Comparison of ENCODE assay signal across 15 mouse cellular contexts in genomic region chr8:11843677-11844315, GRCm38 (mm10). TPM values are rescaled to one million over a fixed set of nuclear protein-coding genes. Genes with fewer than 3 reads are reported as not detected.
A peak's percentile ranks its signal among the peaks of the same experiment; 100 is the strongest.
DNase-seq lines count a peak whose midpoint lies in the region; ATAC-seq and TF ChIP-seq lines count a peak whose summit lies in the region.
"Had no signal": no experiment of that assay in that cellular context is flagged by ENCODE, and none has a peak within 500 bp of the region (broad histone marks: within the 10 kb centered on the region; RNA-seq: fewer than 3 reads in every experiment).

No protein-coding gene starts in this region.

- H3K4me1 ChIP-seq in forebrain, embryonic 13.5 days: peaks cover 30% of the 10 kb centered on the region
- peaks cover 5% of the 10 kb centered on the region; the same call in 1 of the 2 replicates for H3K4me1 ChIP-seq in forebrain, embryonic 11.5 days (replicated peaks; ENCODE audit: control insufficient read depth, insufficient read depth, low read length)
- H3K4me1 ChIP-seq in lung, embryonic 15.5 days: peaks cover 15% of the 10 kb centered on the region
- H3K4me1 ChIP-seq in liver, embryonic 12.5 days: no peaks in the 10 kb centered on the region

- no peak for TF ChIP-seq CTCF in brain, embryonic 14.5 days (IDR thresholded peaks at IDR 0.05; ENCODE audit: borderline replicate concordance, extremely low read depth, insufficient read depth, insufficient read length)

- H3K9ac ChIP-seq in forebrain, embryonic 13.5 days: no peak overlapping the region
- no peak overlapping the region for H3K9ac ChIP-seq in forebrain, embryonic 11.5 days (ENCODE audit: low read length)
- H3K9ac ChIP-seq in lung, embryonic 15.5 days: no peak overlapping the region
- H3K9ac ChIP-seq in liver, embryonic 12.5 days: no peak overlapping the region
- H3K9ac ChIP-seq: limb, embryonic 13.5 days had no signal

- H3K27ac ChIP-seq in forebrain, embryonic 13.5 days: peak overlapping the region; percentile 57
- no peak overlapping the region for H3K27ac ChIP-seq in forebrain, embryonic 11.5 days (ENCODE audit: low read depth, low read length)
- no peak overlapping the region for H3K27ac ChIP-seq in lung, embryonic 15.5 days
- H3K27ac ChIP-seq in liver, embryonic 12.5 days: no peak overlapping the region
- H3K27ac ChIP-seq: limb, embryonic 13.5 days; macrophage; stomach, postnatal 0 days had no signal

- WGBS in forebrain, embryonic 13.5 days: 73% methylated on average over 13 of the region's 13 CpGs
- 83% methylated on average over 13 of the region's 13 CpGs for WGBS in forebrain, embryonic 11.5 days
- 67% methylated on average over 13 of the region's 13 CpGs for WGBS in lung, embryonic 15.5 days
- 72% methylated on average over 13 of the region's 13 CpGs for WGBS in liver, embryonic 12.5 days (ENCODE audit: insufficient replicate concordance)

- H3K4me2 ChIP-seq in forebrain, embryonic 13.5 days: no peak overlapping the region
- H3K4me2 ChIP-seq in forebrain, embryonic 11.5 days (ENCODE audit: low read depth, low read length, severe bottlenecking): no peak overlapping the region
- no peak overlapping the region for H3K4me2 ChIP-seq in lung, embryonic 15.5 days
- no peak overlapping the region for H3K4me2 ChIP-seq in liver, embryonic 12.5 days
- H3K4me2 ChIP-seq: limb, embryonic 13.5 days had no signal

- no peak for DNase-seq in forebrain, embryonic 11.5 days (ENCODE audit: low spot score)
- no peak for DNase-seq in lung, adult 18-20 months
- peak; percentile 77 for DNase-seq in brain, embryonic 14.5 days (ENCODE audit: low read depth)
- DNase-seq in layer of hippocampus, postnatal 14 days (ENCODE audit: low spot score in 2 of 2): peak; percentile 55 to 73
- DNase-seq in embryo, embryonic 11 days: no peak
- DNase-seq: adrenal gland, postnatal 36 days; kidney, adult 8-10 months had no signal

- no peak for TF ChIP-seq POLR2A in brain, embryonic 14.5 days (IDR thresholded peaks at IDR 0.05; ENCODE audit: borderline replicate concordance, extremely low read depth, insufficient read depth, insufficient read length, poor library complexity, severe bottlenecking)

- no peaks in the 10 kb centered on the region for H3K9me3 ChIP-seq in forebrain, embryonic 13.5 days (replicated peaks)
- H3K9me3 ChIP-seq in forebrain, embryonic 11.5 days (ENCODE audit: control insufficient read depth, low read length): no peaks in the 10 kb centered on the region
- no peaks in the 10 kb centered on the region for H3K9me3 ChIP-seq in lung, embryonic 15.5 days
- H3K9me3 ChIP-seq in liver, embryonic 12.5 days (replicated peaks): no peaks in the 10 kb centered on the region
- H3K9me3 ChIP-seq: limb, embryonic 13.5 days had no signal

- ATAC-seq in forebrain, embryonic 13.5 days: peak; percentile 64
- ATAC-seq in forebrain, embryonic 11.5 days (replicated peaks; ENCODE audit: low FRiP score): no peak
- peak; percentile 47; the same call in 1 of the 2 replicates for ATAC-seq in lung, embryonic 15.5 days (ENCODE audit: borderline replicate concordance, extremely low read depth, low FRiP score, low TSS enrichment)
- no peak for ATAC-seq in liver, embryonic 12.5 days

- H3K4me3 ChIP-seq in forebrain, embryonic 13.5 days: no peak overlapping the region
- H3K4me3 ChIP-seq in forebrain, embryonic 11.5 days (ENCODE audit: low read depth, low read length): no peak overlapping the region
- H3K4me3 ChIP-seq in lung, embryonic 15.5 days: no peak overlapping the region
- H3K4me3 ChIP-seq in liver, embryonic 12.5 days: no peak overlapping the region
- H3K4me3 ChIP-seq: limb, embryonic 13.5 days; myocyte had no signal

- no peaks in the 10 kb centered on the region for H3K36me3 ChIP-seq in forebrain, embryonic 13.5 days (ENCODE audit: poor library complexity, severe bottlenecking)
- no peaks in the 10 kb centered on the region for H3K36me3 ChIP-seq in forebrain, embryonic 11.5 days (ENCODE audit: control insufficient read depth, insufficient read depth, low read length)
- H3K36me3 ChIP-seq in lung, embryonic 15.5 days: no peaks in the 10 kb centered on the region
- no peaks in the 10 kb centered on the region for H3K36me3 ChIP-seq in liver, embryonic 12.5 days
- H3K36me3 ChIP-seq: limb, embryonic 13.5 days had no signal

- H3K27me3 ChIP-seq in forebrain, embryonic 13.5 days: no peaks in the 10 kb centered on the region
- H3K27me3 ChIP-seq in forebrain, embryonic 11.5 days (ENCODE audit: control insufficient read depth, insufficient read depth, low read length): no peaks in the 10 kb centered on the region
- no peaks in the 10 kb centered on the region for H3K27me3 ChIP-seq in lung, embryonic 15.5 days
- no peaks in the 10 kb centered on the region for H3K27me3 ChIP-seq in liver, embryonic 12.5 days (replicated peaks)
- H3K27me3 ChIP-seq: limb, embryonic 13.5 days had no signal

RNA-seq across cellular contexts. Expression of gene Tex29, which starts 3.5 kb away (rescaled TPM):
- polyA plus RNA-seq in forebrain, embryonic 13.5 days (2015; fragmentation: Nextera tagmentation; extraction: Ambion mirVana): 0.30 and 0.89 TPM in 2 replicates
- polyA plus RNA-seq in forebrain, embryonic 11.5 days (2014; fragmentation: Nextera tagmentation; extraction: Ambion mirVana): 0.24 TPM in 1 of 2 replicates, not detected in the other
- polyA plus RNA-seq in lung, embryonic 15.5 days (2015; fragmentation: Nextera tagmentation; extraction: Ambion mirVana): not detected in 2 replicates
- polyA plus RNA-seq in brain, embryonic 14.5 days (2012; rRNA removed): 0.12 TPM in 1 of 2 replicates, not detected in the other
- under 1 TPM in 1 of 2 experiments, not detected in 1; 0.86 TPM for total RNA-seq in layer of hippocampus, postnatal 14 days (2021)
- not detected in 2 replicates for polyA plus RNA-seq in liver, embryonic 12.5 days (2016; fragmentation: Nextera tagmentation; extraction: Ambion mirVana)
- total RNA-seq: adrenal gland, postnatal 36 days; heart, postnatal 14 days had no signal
- polyA plus RNA-seq: macrophage; myocyte; stomach, postnatal 0 days had no signal

Comparison
In these comparisons a context has a peak if more than half of its experiments do, and no peak if none do; other contexts are left out.
1. ATAC-seq: peak in forebrain, embryonic 13.5 days (single experiment) and lung, embryonic 15.5 days (single experiment); none in forebrain, embryonic 11.5 days (single experiment) and liver, embryonic 12.5 days (single experiment).
2. DNase-seq: peak in brain, embryonic 14.5 days (single experiment) and layer of hippocampus, postnatal 14 days (2 of 2); none in forebrain, embryonic 11.5 days (single experiment), lung, adult 18-20 months (0 of 2) and embryo, embryonic 11 days (single experiment).